Mouse (Mus musculus): ENCODE data around the gene Gck.

DNA sequence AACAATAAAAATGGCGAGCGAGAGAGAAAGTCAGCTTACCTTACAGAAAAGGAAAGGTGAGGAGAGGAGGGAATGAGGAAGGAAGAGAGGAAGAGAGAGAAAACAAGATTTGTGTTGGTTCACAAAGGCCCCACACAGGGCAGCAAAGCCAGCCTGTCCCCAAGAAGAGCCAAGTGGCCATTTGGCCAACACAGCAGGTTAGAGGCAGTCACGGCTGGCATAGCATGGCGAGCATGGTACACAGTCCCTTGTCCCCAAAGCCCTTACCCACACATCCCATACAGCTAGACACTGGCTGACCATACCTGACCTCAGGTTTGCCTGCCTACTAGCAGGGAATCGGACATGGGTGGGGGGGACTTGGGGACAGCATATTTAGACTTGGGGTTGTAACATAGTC lies 33.7 kb upstream of the Gck start:
- TF ChIP-seq EP300 (IDR thresholded peaks at IDR 0.05) (no peak), CTCF (IDR thresholded peaks at IDR 0.05) (no peak)
